Mouse (Mus musculus): ENCODE measurements around the gene Saa1. TPM values are rescaled to one million over a fixed set of nuclear protein-coding genes. Genes with fewer than 3 reads are reported as not detected.
"Not testable (repeated sequence)": the region's sequence is repeated elsewhere in the genome, so short reads cannot be mapped to it uniquely, and the experiment has no call there.

Gene Saa1
- not detected for polyA plus RNA-seq (2012; fragmentation: generic; extraction: Trizol)

- not testable (repeated sequence) for H3K4me2 ChIP-seq (ENCODE audit: low read depth); H3K27me3 ChIP-seq (ENCODE audit: control insufficient read depth, insufficient read depth, insufficient read length); H3K4me3 ChIP-seq; H3ac ChIP-seq (ENCODE audit: control insufficient read depth, insufficient read length); H3K79me2 ChIP-seq (ENCODE audit: control insufficient read depth, insufficient read depth); H3K36me3 ChIP-seq (ENCODE audit: control insufficient read depth, insufficient read depth)
These were observed at the start of gene Saa1 for GRCm38 (mm10) chr7:46742880-46743279. TSS of gene Saa1 (minus strand) at chr7:46742980.

DNA sequence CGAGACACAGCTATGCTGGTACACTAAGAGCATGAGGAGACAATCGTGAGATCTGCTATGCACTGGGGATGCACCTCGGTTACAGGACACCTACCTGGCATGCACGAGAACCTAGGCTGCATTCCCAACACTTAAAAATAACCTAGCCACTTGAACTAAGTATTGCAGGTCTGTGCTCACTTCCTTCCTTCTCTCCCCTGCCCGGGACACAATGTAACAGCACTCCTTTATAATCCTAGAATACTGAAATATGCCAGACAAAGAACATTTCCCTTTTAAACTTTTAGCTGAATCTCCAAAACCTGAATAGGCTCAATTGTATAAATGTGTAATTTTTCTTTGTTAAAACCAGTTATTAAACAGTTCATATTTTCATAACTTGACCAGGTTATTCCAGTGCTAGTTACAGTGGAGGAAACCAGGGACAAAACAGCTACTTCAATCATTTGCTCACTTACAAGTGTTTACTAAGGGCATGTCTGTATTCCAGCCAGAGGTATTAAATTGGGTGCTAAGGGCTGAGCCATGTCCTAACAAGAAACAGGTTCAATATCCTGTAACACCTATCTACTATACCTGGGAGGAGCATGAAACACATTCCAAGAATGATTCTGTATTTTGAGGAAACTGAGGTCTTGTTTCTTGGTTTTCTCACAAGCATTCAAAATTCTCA lies 46.5 kb upstream of the Saa1 start:
- H3ac ChIP-seq (ENCODE audit: control insufficient read depth, insufficient read length) = no peak overlapping the region
- H3K4me2 ChIP-seq (ENCODE audit: low read depth) = no peak overlapping the region
- no peaks in the 10 kb centered on the region for H3K27me3 ChIP-seq (ENCODE audit: control insufficient read depth, insufficient read depth, insufficient read length)
- no peak overlapping the region for H3K4me3 ChIP-seq
- TF ChIP-seq USF1 (IDR thresholded peaks at IDR 0.05; ENCODE audit: low read depth) (no peak), POLR2AphosphoS2 (IDR thresholded peaks at IDR 0.05; ENCODE audit: insufficient read length, low read depth) (no peak), MAX (IDR thresholded peaks at IDR 0.05; ENCODE audit: low read depth) (no peak), MYOD1 (IDR thresholded peaks at IDR 0.05; ENCODE audit: control insufficient read depth in 1 of 3, insufficient read length in 2 of 3, low read depth in 2 of 3) (no peak)
- peaks cover 19% of the 10 kb centered on the region for H3K36me3 ChIP-seq (ENCODE audit: control insufficient read depth, insufficient read depth)
- H3K79me2 ChIP-seq (ENCODE audit: control insufficient read depth, insufficient read depth) = peaks cover 13% of the 10 kb centered on the region

DNA sequence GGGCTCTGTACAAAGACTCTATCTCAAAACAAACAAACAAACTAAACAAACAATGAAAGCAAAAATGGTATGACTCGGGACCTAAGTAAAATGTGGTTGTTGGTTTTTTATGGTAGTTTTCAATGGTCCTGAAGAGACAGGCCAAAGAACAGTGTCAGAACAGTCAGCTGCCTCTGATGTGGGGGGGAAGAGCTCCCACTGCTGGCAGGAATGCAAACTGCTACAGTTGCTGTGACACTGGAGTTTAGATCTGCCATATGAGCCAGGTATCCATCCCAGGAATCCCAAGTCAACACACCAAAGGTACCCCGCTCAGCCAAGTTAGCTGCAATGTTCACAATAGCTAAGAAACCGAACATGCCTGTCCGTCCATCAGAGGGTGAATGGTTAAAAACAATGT lies 27.9 kb upstream of the Saa1 start:
- Histone ChIP-seq H3ac (ENCODE audit: control insufficient read depth, insufficient read length) (no peak overlapping the region), H3K36me3 (ENCODE audit: control insufficient read depth, insufficient read depth) (peaks cover 39% of the 10 kb centered on the region)
- no peak for TF ChIP-seq REST (IDR thresholded peaks at IDR 0.05; ENCODE audit: insufficient read depth, insufficient read length)
- TF ChIP-seq USF1 (IDR thresholded peaks at IDR 0.05; ENCODE audit: low read depth) = no peak
- TF ChIP-seq POLR2AphosphoS2 (IDR thresholded peaks at IDR 0.05; ENCODE audit: insufficient read length, low read depth) = no peak
- no peak for TF ChIP-seq POLR2A (IDR thresholded peaks at IDR 0.05; ENCODE audit: insufficient read length, low read depth)
- no peak for TF ChIP-seq TCF3 (IDR thresholded peaks at IDR 0.05; ENCODE audit: insufficient read length, low read depth)
- TF ChIP-seq MYOD1 (IDR thresholded peaks at IDR 0.05; ENCODE audit: control insufficient read depth in 1 of 3, insufficient read length in 2 of 3, low read depth in 2 of 3) = no peak
- no peak for TF ChIP-seq MYOG (IDR thresholded peaks at IDR 0.05; ENCODE audit: control insufficient read depth in 1 of 3, insufficient read depth in 1 of 3, insufficient read length in 2 of 3, low read depth in 2 of 3)
- TF ChIP-seq TCF12 (IDR thresholded peaks at IDR 0.05; ENCODE audit: insufficient read depth, poor library complexity, severe bottlenecking) = no peak
- no peak for TF ChIP-seq E2F4 (IDR thresholded peaks at IDR 0.05; ENCODE audit: insufficient read depth)
- TF ChIP-seq CEBPB (IDR thresholded peaks at IDR 0.05; ENCODE audit: insufficient read depth, poor library complexity, severe bottlenecking) = no peak
- no peak for TF ChIP-seq SRF (IDR thresholded peaks at IDR 0.05; ENCODE audit: control insufficient read depth, insufficient read length, low read depth)
- no peak for TF ChIP-seq MAX (IDR thresholded peaks at IDR 0.05; ENCODE audit: low read depth)

GRCm38 (mm10) chr7:46768451-46768850 lies 25.7 kb upstream of the Saa1 start:
- H3K4me3 ChIP-seq = no peak overlapping the region
- no peak overlapping the region for H3K4me2 ChIP-seq (ENCODE audit: low read depth)
- no peaks in the 10 kb centered on the region for H3K27me3 ChIP-seq (ENCODE audit: control insufficient read depth, insufficient read depth, insufficient read length)
- H3K36me3 ChIP-seq (ENCODE audit: control insufficient read depth, insufficient read depth) = peaks cover 27% of the 10 kb centered on the region
- no peaks in the 10 kb centered on the region for H3K79me2 ChIP-seq (ENCODE audit: control insufficient read depth, insufficient read depth)
- no peak overlapping the region for H3ac ChIP-seq (ENCODE audit: control insufficient read depth, insufficient read length)
- TF ChIP-seq CEBPB (IDR thresholded peaks at IDR 0.05; ENCODE audit: insufficient read depth, poor library complexity, severe bottlenecking) = no peak
- TF ChIP-seq E2F4 (IDR thresholded peaks at IDR 0.05; ENCODE audit: insufficient read depth) = no peak
- no peak for TF ChIP-seq TCF3 (IDR thresholded peaks at IDR 0.05; ENCODE audit: insufficient read length, low read depth)
- TF ChIP-seq POLR2A (IDR thresholded peaks at IDR 0.05; ENCODE audit: insufficient read length, low read depth) = no peak
- no peak for TF ChIP-seq REST (IDR thresholded peaks at IDR 0.05; ENCODE audit: insufficient read depth, insufficient read length)
- no peak for TF ChIP-seq USF1 (IDR thresholded peaks at IDR 0.05; ENCODE audit: low read depth)
- no peak for TF ChIP-seq POLR2AphosphoS2 (IDR thresholded peaks at IDR 0.05; ENCODE audit: insufficient read length, low read depth)
- no peak for TF ChIP-seq MYOG (IDR thresholded peaks at IDR 0.05; ENCODE audit: control insufficient read depth in 1 of 3, insufficient read depth in 1 of 3, insufficient read length in 2 of 3, low read depth in 2 of 3)
- no peak for TF ChIP-seq MYOD1 (IDR thresholded peaks at IDR 0.05; ENCODE audit: control insufficient read depth in 1 of 3, insufficient read length in 2 of 3, low read depth in 2 of 3)
- TF ChIP-seq TCF12 (IDR thresholded peaks at IDR 0.05; ENCODE audit: insufficient read depth, poor library complexity, severe bottlenecking) = no peak
- TF ChIP-seq SRF (IDR thresholded peaks at IDR 0.05; ENCODE audit: control insufficient read depth, insufficient read length, low read depth) = no peak
- TF ChIP-seq MAX (IDR thresholded peaks at IDR 0.05; ENCODE audit: low read depth) = no peak

More for the DNA sequence above, 27.9 kb upstream of the Saa1 start:
- Histone ChIP-seq H3K4me3 (no peak overlapping the region), H3K27me3 (ENCODE audit: control insufficient read depth, insufficient read depth, insufficient read length) (no peaks in the 10 kb centered on the region), H3K4me2 (ENCODE audit: low read depth) (no peak overlapping the region), H3K79me2 (ENCODE audit: control insufficient read depth, insufficient read depth) (no peaks in the 10 kb centered on the region)

- H3K79me2 ChIP-seq (ENCODE audit: control insufficient read depth, insufficient read depth) = no peaks in the 10 kb centered on the region
- no peak overlapping the region for H3ac ChIP-seq (ENCODE audit: control insufficient read depth, insufficient read length)
- H3K4me2 ChIP-seq (ENCODE audit: low read depth) = no peak overlapping the region
- no peaks in the 10 kb centered on the region for H3K27me3 ChIP-seq (ENCODE audit: control insufficient read depth, insufficient read depth, insufficient read length)
- H3K4me3 ChIP-seq = no peak overlapping the region
- TF ChIP-seq SRF (IDR thresholded peaks at IDR 0.05; ENCODE audit: control insufficient read depth, insufficient read length, low read depth) (no peak), TCF12 (IDR thresholded peaks at IDR 0.05; ENCODE audit: insufficient read depth, poor library complexity, severe bottlenecking) (no peak), USF1 (IDR thresholded peaks at IDR 0.05; ENCODE audit: low read depth) (no peak), MYOD1 (IDR thresholded peaks at IDR 0.05; ENCODE audit: control insufficient read depth in 1 of 3, insufficient read length in 2 of 3, low read depth in 2 of 3) (no peak), CEBPB (IDR thresholded peaks at IDR 0.05; ENCODE audit: insufficient read depth, poor library complexity, severe bottlenecking) (no peak), E2F4 (IDR thresholded peaks at IDR 0.05; ENCODE audit: insufficient read depth) (no peak), POLR2AphosphoS2 (IDR thresholded peaks at IDR 0.05; ENCODE audit: insufficient read length, low read depth) (no peak), MAX (IDR thresholded peaks at IDR 0.05; ENCODE audit: low read depth) (no peak), MYOG (IDR thresholded peaks at IDR 0.05; ENCODE audit: control insufficient read depth in 1 of 3, insufficient read depth in 1 of 3, insufficient read length in 2 of 3, low read depth in 2 of 3) (no peak), REST (IDR thresholded peaks at IDR 0.05; ENCODE audit: insufficient read depth, insufficient read length) (no peak), POLR2A (IDR thresholded peaks at IDR 0.05; ENCODE audit: insufficient read length, low read depth) (no peak)
- peaks cover 22% of the 10 kb centered on the region for H3K36me3 ChIP-seq (ENCODE audit: control insufficient read depth, insufficient read depth)
These were observed 24.6 kb upstream of the Saa1 start for GRCm38 (mm10) chr7:46767371-46767770.
